Mouse (Mus musculus) MEL (cell line): ENCODE data around the gene Atp6v0e. TPM values are rescaled to one million over a fixed set of nuclear protein-coding genes. Genes with fewer than 3 reads are reported as not detected.

Experiments used
- DNase-seq: peaks from one replicate; pipeline ENCODE4 v3.0.0; 2011; ENCODE audit warnings: low read depth, low spot score
- H3K27ac ChIP-seq: 2 replicates; pipeline ENCODE4 v1.5.1; 2012; ENCODE audit warnings: low read depth, mild to moderate bottlenecking, control low read depth, low read length, moderate library complexity; ENCODE audit not compliant: control insufficient read depth
- H3K27me3 ChIP-seq, 2 experiments: fragments of 150-350 bp in 1 of 2; sonication (generic) in 1 of 2; 2 replicates each; pipeline ENCODE4 v1.6.1; 2012; ENCODE audit warnings: low read length in 2 of 2, mild to moderate bottlenecking in 2 of 2, improper control_type of control experiment in 1 of 2, moderate library complexity in 1 of 2; ENCODE audit not compliant: insufficient read depth in 2 of 2, control insufficient read depth in 1 of 2
- H3K36me3 ChIP-seq, 2 experiments: 2 replicates each; pipeline ENCODE4 v1.6.1; 2012 to 2014; ENCODE audit warnings: low read length in 2 of 2, improper control_type of control experiment in 1 of 2, inconsistent platforms in 1 of 2, mild to moderate bottlenecking in 1 of 2; ENCODE audit not compliant: insufficient read depth in 2 of 2, control insufficient read depth in 1 of 2
- H3K4me1 ChIP-seq, 2 experiments: fragments of 150-350 bp in 1 of 2; sonication (generic) in 1 of 2; 2 replicates each; pipeline ENCODE4 v1.6.1; 2012; ENCODE audit warnings: low read length in 2 of 2, improper control_type of control experiment in 1 of 2, mild to moderate bottlenecking in 1 of 2; ENCODE audit not compliant: insufficient read depth in 2 of 2, control insufficient read depth in 1 of 2
- H3K4me3 ChIP-seq, 2 experiments: fragments of 150-350 bp in 1 of 2; sonication (generic) in 1 of 2; 2 replicates each; pipeline ENCODE4 v1.5.1; 2012; ENCODE audit warnings: low read depth in 2 of 2, low read length in 2 of 2, mild to moderate bottlenecking in 2 of 2, moderate library complexity in 2 of 2, control low read depth in 1 of 2, improper control_type of control experiment in 1 of 2; ENCODE audit not compliant: control insufficient read depth in 1 of 2, insufficient read depth in 1 of 2
- H3K79me2 ChIP-seq: 2 replicates; pipeline ENCODE4 v1.6.1; 2012; ENCODE audit warnings: mild to moderate bottlenecking, low read length, moderate library complexity; ENCODE audit not compliant: control insufficient read depth, poor library complexity, insufficient read depth
- H3K9ac ChIP-seq: 2 replicates; pipeline ENCODE4 v1.6.1; 2012; ENCODE audit warnings: low read depth, mild to moderate bottlenecking, control low read depth, low read length, moderate library complexity; ENCODE audit not compliant: control insufficient read depth, poor library complexity, severe bottlenecking
- H3K9me3 ChIP-seq: fragments of 150-350 bp; sonication (generic); replicated peaks from 2 replicates; pipeline ENCODE4 v1.6.1; 2012; ENCODE audit warnings: mild to moderate bottlenecking, low read length, improper control_type of control experiment, moderate library complexity; ENCODE audit not compliant: insufficient read depth
- CTCF ChIP-seq, 3 experiments: IDR thresholded peaks in 2 of 3; conservative IDR thresholded peaks in 1 of 3; 2 replicates each; pipeline ENCODE4 v1.5.1; 2011 to 2012; ENCODE audit warnings: low read length in 3 of 3, low read depth in 2 of 3, mild to moderate bottlenecking in 2 of 3, improper control_type of control experiment in 1 of 3, inconsistent platforms in 1 of 3, mixed read lengths in 1 of 3, moderate library complexity in 1 of 3; ENCODE audit not compliant: control insufficient read depth in 1 of 3, insufficient read depth in 1 of 3, poor library complexity in 1 of 3, severe bottlenecking in 1 of 3
- GABPA ChIP-seq: IDR thresholded peaks from 2 replicates; pipeline ENCODE4 v1.6.1; 2012; ENCODE audit warnings: low read depth, mild to moderate bottlenecking, inconsistent platforms, low read length, improper control_type of control experiment, moderate library complexity
- JUND ChIP-seq: IDR thresholded peaks from 2 replicates; pipeline ENCODE4 v1.6.1; 2011; ENCODE audit warnings: low read depth, mild to moderate bottlenecking, improper control_type of control experiment, low read length
- KAT2A ChIP-seq: conservative IDR thresholded peaks from 2 replicates; pipeline ENCODE4 v1.6.1; 2012; ENCODE audit warnings: low read depth, low read length, improper control_type of control experiment, inconsistent platforms
- MAFK ChIP-seq: IDR thresholded peaks from 2 replicates; pipeline ENCODE4 v1.6.1; 2011; ENCODE audit warnings: low read depth, mild to moderate bottlenecking, low read length, improper control_type of control experiment, borderline replicate concordance
- MEF2A ChIP-seq: IDR thresholded peaks from 2 replicates; pipeline ENCODE4 v1.6.1; 2014; ENCODE audit warnings: low read depth, mild to moderate bottlenecking, inconsistent platforms, low read length, improper control_type of control experiment; ENCODE audit not compliant: poor library complexity, insufficient replicate concordance, severe bottlenecking; ENCODE audit errors: extremely low read depth
- MXI1 ChIP-seq: IDR thresholded peaks from 2 replicates; pipeline ENCODE4 v1.6.1; 2011; ENCODE audit warnings: mild to moderate bottlenecking, low read depth, low read length, improper control_type of control experiment
- MYB ChIP-seq: IDR thresholded peaks from 2 replicates; pipeline ENCODE4 v1.6.1; 2011; ENCODE audit warnings: mild to moderate bottlenecking, low read depth, low read length, improper control_type of control experiment
- POLR2A ChIP-seq, 2 experiments: IDR thresholded peaks; 2 replicates each; pipeline ENCODE4 v1.6.1; 2011 to 2012; ENCODE audit warnings: low read length in 2 of 2, mild to moderate bottlenecking in 2 of 2, control low read depth in 1 of 2, improper control_type of control experiment in 1 of 2, low read depth in 1 of 2, moderate library complexity in 1 of 2; ENCODE audit not compliant: control insufficient read depth in 1 of 2, insufficient read depth in 1 of 2, poor library complexity in 1 of 2
- POLR2AphosphoS2 ChIP-seq: IDR thresholded peaks from 2 replicates; pipeline ENCODE4 v1.6.1; 2011; ENCODE audit warnings: low read length, improper control_type of control experiment
- SIN3A ChIP-seq: IDR thresholded peaks from 2 replicates; pipeline ENCODE4 v1.6.1; 2012; ENCODE audit warnings: low read length, improper control_type of control experiment, inconsistent platforms
- SMC3 ChIP-seq: IDR thresholded peaks from 2 replicates; pipeline ENCODE4 v1.6.1; 2011; ENCODE audit warnings: low read depth, low read length, improper control_type of control experiment
- TAL1 ChIP-seq: IDR thresholded peaks from 2 replicates; pipeline ENCODE4 v1.6.1; 2012; ENCODE audit warnings: mild to moderate bottlenecking, inconsistent platforms, low read length, moderate library complexity, mixed read lengths
- TBP ChIP-seq: IDR thresholded peaks from 2 replicates; pipeline ENCODE4 v1.8.0; 2011; ENCODE audit warnings: low read depth, low read length, improper control_type of control experiment
- UBTF ChIP-seq: IDR thresholded peaks from 2 replicates; pipeline ENCODE4 v1.6.1; 2012; ENCODE audit warnings: low read depth, mild to moderate bottlenecking, inconsistent platforms, low read length, improper control_type of control experiment, moderate library complexity, borderline replicate concordance; ENCODE audit not compliant: insufficient read depth
- USF2 ChIP-seq, 2 experiments: IDR thresholded peaks; 2 replicates each; pipeline ENCODE4 v1.6.1; 2011 to 2012; ENCODE audit warnings: improper control_type of control experiment in 2 of 2, low read length in 2 of 2, borderline replicate concordance in 1 of 2, inconsistent platforms in 1 of 2, low read depth in 1 of 2, mild to moderate bottlenecking in 1 of 2; ENCODE audit not compliant: insufficient read depth in 1 of 2
- ZC3H11A ChIP-seq: IDR thresholded peaks from 2 replicates; pipeline ENCODE4 v1.6.1; 2012; ENCODE audit warnings: low read depth, mild to moderate bottlenecking, inconsistent platforms, low read length, improper control_type of control experiment
- ZKSCAN1 ChIP-seq: IDR thresholded peaks from 2 replicates; pipeline ENCODE4 v1.6.1; 2012; ENCODE audit warnings: low read depth, mild to moderate bottlenecking, inconsistent platforms, low read length, improper control_type of control experiment, moderate library complexity
- ZMIZ1 ChIP-seq: IDR thresholded peaks from 2 replicates; pipeline ENCODE4 v1.6.1; 2012; ENCODE audit warnings: low read depth, mild to moderate bottlenecking, inconsistent platforms, low read length, improper control_type of control experiment, moderate library complexity
- polyA plus RNA-seq, 2 experiments: library from polyadenylated mRNA; stranded (reverse) in 1 of 2; unstranded in 1 of 2; fragments of >175 nt in 1 of 2; fragments of >200 nt in 1 of 2; gene quantifications; 2 replicates each; pipeline versions ENCODE4 v1.2.1 to v1.2.4; 2012; ENCODE audit warnings: low replicate concordance in 2 of 2, low read depth in 1 of 2; ENCODE audit not compliant: insufficient read length in 2 of 2, insufficient read depth in 1 of 2, missing spikeins in 1 of 2
- total RNA-seq: library from RNA; depleted of rRNA; stranded (reverse); fragments of 300-350 nt; gene quantifications from 2 replicates; pipeline ENCODE4 v1.2.3, GENCODE M21; 2012

The Atp6v0e gene
- total and polyA plus RNA-seq, 3 experiments = 173 to 200 TPM; not detected in 1

DNA sequence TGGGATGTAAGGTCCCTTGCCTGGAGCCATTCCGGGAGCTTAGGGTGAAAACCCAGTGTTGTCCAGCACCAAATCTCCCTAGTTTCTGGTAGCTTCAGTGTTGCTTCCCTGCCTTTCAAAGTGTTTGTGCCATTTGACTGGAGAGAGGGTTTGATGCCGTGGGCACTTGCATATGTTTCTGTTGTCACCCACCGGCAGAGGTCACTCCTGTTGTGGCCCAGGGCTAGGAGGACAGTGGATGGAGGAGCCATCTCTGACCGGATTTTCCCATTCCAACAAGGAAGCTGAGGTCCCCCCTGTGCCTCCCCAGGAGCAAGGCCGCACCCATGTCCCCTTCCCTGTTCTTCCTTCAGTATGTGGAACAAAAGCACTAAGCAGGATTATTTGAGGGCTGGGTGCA, 27.2 kb downstream of the Atp6v0e start:
- TF ChIP-seq POLR2AphosphoS2 (no peak), TAL1 (no peak), USF2 (IDR thresholded peaks at IDR 0.05; ENCODE audit: borderline replicate concordance in 1 of 2, insufficient read depth in 1 of 2, low read depth in 1 of 2, low read length in 2 of 2) (no peak), UBTF (no peak), ZKSCAN1 (no peak), MAFK (no peak), CTCF (IDR thresholded peaks at IDR 0.05 in 2 of 3, conservative IDR thresholded peaks at IDR 0.05 in 1 of 3; ENCODE audit: control insufficient read depth in 1 of 3, insufficient read depth in 1 of 3, low read depth in 2 of 3, low read length in 3 of 3, poor library complexity in 1 of 3, severe bottlenecking in 1 of 3) (no peak), MYB (no peak), JUND (no peak), POLR2A (IDR thresholded peaks at IDR 0.05; ENCODE audit: control insufficient read depth in 1 of 2, insufficient read depth in 1 of 2, low read depth in 1 of 2, low read length in 2 of 2, poor library complexity in 1 of 2) (no peak), ZMIZ1 (no peak), MXI1 (no peak), SMC3 (no peak), KAT2A (no peak), SIN3A (no peak)
- no peaks in the 10 kb centered on the region for H3K27me3 ChIP-seq
- H3K27ac ChIP-seq = no peak overlapping the region; the same call in 1 of the 2 replicates
- no peaks in the 10 kb centered on the region; the same call in none of the 2 replicates for H3K79me2 ChIP-seq
- no peak for DNase-seq
- no peak overlapping the region for H3K9ac ChIP-seq
- H3K9me3 ChIP-seq = no peaks in the 10 kb centered on the region
- H3K36me3 ChIP-seq = peaks cover 5 to 20% of the 10 kb centered on the region in 2 experiments
- H3K4me3 ChIP-seq = no peak overlapping the region
- H3K4me1 ChIP-seq = peaks cover 6 to 23% of the 10 kb centered on the region in 2 experiments

GRCm38 (mm10) chr17:26691110-26691509, 28.1 kb downstream of the Atp6v0e start:
- Histone ChIP-seq H3K9me3 (no peaks in the 10 kb centered on the region), H3K79me2 (no peaks in the 10 kb centered on the region; the same call in none of the 2 replicates), H3K9ac (no peak overlapping the region), H3K27ac (no peak overlapping the region), H3K4me3 (no peak overlapping the region), H3K36me3 (peaks cover 5 to 20% of the 10 kb centered on the region in 2 experiments), H3K4me1 (peaks cover 6 to 23% of the 10 kb centered on the region in 2 experiments), H3K27me3 (no peaks in the 10 kb centered on the region)
- no peak for TF ChIP-seq TBP
- TF ChIP-seq MEF2A = no peak
- TF ChIP-seq TAL1 = no peak
- TF ChIP-seq GABPA = no peak
- TF ChIP-seq ZC3H11A = no peak
- DNase-seq = no peak
